Mouse (Mus musculus) brown adipose tissue, adult 24 weeks (tissue): Measurements from ENCODE around the gene Nup214. TPM values are rescaled to one million over a fixed set of nuclear protein-coding genes. Genes with fewer than 3 reads are reported as not detected.
"Not testable (repeated sequence)": the region's sequence is repeated elsewhere in the genome, so short reads cannot be mapped to it uniquely, and the experiment has no call there.

Experiments used
- H3K27ac ChIP-seq: fragments of 200-500 bp; replicated peaks from 2 replicates; pipeline ENCODE4 v1.5.1; 2012; ENCODE audit warnings: low read depth, mild to moderate bottlenecking, low read length
- H3K4me1 ChIP-seq: fragments of 200-500 bp; 2 replicates; pipeline ENCODE4 v1.6.1; 2012; ENCODE audit warnings: low read length, mixed read lengths; ENCODE audit not compliant: control insufficient read depth, insufficient read depth, insufficient read length
- H3K4me3 ChIP-seq: fragments of 200-500 bp; 2 replicates; pipeline ENCODE4 v1.5.1; 2012; ENCODE audit warnings: low read depth, mild to moderate bottlenecking, low read length, moderate library complexity; ENCODE audit not compliant: insufficient read depth
- polyA plus RNA-seq: library from polyadenylated mRNA; stranded (reverse); fragments of >200 nt; gene quantifications from 2 replicates; pipeline ENCODE4 v1.2.4, GENCODE M21; 2012; ENCODE audit not compliant: missing spikeins, insufficient read depth, insufficient read length

The Nup214 gene
- polyA plus RNA-seq, 1 experiment: 12.0 TPM

DNA sequence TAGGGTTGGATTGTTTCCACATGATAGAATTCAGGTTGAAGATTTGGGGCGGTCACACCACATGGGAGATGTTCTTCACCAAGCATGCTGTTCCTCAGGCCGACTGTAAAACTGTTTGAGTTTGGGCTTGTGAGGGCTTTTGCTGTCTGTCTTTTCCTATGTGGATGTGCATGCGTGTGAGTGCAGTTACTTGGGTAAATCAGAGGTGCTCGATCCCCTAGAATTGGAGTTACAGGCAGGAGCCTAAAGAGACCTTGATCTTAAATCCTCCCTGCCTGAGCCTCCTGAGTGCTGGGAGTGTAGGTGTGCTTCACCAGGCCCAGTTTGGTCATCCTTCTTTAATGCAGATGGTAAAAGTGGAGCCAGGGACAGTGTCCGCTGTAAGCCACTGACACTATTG lies 23.3 kb downstream of the Nup214 start:
- Histone ChIP-seq H3K4me3 (no peak overlapping the region), H3K27ac (no peak overlapping the region), H3K4me1 (no peaks in the 10 kb centered on the region)

DNA sequence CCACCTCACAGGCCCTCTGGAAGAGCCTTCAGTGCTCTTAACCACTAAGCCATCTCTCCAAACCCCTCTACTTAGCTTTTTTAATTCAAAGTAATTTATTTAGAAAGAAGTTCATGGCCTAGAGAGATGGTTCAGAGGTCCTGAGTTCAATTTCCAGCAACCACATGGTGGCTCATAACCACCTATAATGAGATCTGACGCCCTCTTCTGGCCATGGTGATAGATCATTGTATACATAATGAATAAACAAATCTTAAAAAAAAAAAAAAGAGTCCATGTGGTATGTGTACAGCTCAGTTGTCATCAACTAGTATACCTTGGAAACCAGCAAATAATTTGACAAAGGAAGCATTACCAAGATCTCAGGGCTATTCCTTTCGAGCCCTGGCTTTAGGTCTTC lies 24.2 kb downstream of the Nup214 start:
- Histone ChIP-seq H3K4me1 (no peaks in the 10 kb centered on the region), H3K4me3 (no peak overlapping the region), H3K27ac (no peak overlapping the region)

DNA sequence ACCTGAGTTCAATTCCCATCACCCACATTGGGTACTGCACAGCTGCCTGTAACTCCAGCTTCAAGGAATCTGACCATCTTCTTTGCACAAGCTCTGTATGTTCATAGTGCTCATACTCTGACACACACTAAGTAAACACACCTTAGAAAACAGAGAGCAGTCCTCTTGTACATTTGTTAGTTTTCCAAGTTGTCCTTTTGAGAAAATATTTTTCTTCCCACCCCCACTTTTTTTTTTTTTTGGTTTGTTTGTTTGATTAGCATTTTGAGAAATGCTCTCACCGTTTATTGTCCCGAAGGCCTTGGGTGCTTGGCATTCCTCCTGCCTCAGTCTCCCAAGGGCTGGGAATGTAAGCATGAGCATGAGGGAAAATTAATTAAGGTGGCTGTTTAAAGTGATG lies 34.1 kb downstream of the Nup214 start:
- no peak overlapping the region for H3K27ac ChIP-seq
- H3K4me1 ChIP-seq: no peaks in the 10 kb centered on the region
- H3K4me3 ChIP-seq: no peak overlapping the region

DNA sequence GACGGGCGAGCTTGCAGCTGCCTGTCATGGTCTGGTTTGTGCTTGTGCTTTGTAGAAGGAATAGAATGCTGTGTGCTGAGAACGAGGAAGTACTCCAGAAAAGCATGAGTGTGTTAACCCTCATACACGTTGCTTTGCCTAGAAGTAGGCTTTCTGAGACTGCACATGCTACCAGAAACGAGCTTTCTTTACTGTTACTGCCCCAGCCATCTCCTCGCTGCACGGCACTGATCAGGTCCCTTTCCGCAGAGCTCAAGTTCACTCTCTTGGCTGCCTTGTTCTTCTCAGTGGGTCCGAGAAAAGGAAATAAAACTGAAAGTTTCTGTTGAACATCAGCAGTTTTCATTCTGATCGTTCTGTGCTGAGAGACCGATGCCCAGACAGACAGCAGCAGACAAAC lies 34.5 kb downstream of the Nup214 start:
- Histone ChIP-seq H3K27ac (no peak overlapping the region), H3K4me1 (no peaks in the 10 kb centered on the region), H3K4me3 (no peak overlapping the region)

DNA sequence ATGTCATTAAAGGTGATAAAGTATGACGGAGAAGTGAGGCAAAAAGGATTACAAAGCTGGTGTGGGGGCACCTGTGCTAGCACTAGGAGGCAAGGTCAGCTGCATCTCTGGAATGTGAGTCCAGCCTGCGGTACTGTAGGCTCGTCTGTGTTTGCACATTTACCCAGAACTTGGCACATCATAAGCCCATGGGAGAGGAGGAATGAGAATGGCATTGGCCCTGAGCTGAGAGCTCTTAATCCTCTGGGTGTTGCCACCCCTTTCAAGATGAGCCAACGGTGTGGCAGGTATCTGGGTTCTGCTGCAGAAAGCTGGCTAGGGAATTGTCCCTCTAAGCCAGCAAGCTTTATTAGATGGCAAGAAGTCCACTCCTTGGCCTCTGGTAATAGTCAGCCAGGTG lies 45.5 kb downstream of the Nup214 start:
- Histone ChIP-seq H3K4me3 (no peak overlapping the region), H3K4me1 (no peaks in the 10 kb centered on the region), H3K27ac (no peak overlapping the region)

DNA sequence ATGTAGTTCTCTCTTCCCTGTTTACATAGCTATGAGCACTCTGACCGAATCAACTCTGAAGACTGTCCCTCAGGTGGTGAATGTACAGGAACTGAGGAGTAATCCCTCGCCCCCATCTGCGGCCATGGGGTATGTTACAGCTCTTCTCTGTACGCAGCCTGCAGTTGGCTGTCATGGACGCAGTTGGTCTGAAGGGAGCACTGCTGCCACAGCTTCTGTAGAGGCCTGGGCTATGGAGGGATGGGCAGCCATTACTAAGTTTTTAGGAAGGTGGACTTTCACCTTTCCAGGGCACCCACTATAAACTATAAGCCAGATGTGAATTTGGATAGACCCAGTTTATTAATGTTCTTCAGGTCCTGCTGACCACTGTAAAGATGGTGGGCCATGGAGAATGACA lies 46.0 kb downstream of the Nup214 start:
- Histone ChIP-seq H3K27ac (no peak overlapping the region), H3K4me1 (no peaks in the 10 kb centered on the region), H3K4me3 (no peak overlapping the region)

DNA sequence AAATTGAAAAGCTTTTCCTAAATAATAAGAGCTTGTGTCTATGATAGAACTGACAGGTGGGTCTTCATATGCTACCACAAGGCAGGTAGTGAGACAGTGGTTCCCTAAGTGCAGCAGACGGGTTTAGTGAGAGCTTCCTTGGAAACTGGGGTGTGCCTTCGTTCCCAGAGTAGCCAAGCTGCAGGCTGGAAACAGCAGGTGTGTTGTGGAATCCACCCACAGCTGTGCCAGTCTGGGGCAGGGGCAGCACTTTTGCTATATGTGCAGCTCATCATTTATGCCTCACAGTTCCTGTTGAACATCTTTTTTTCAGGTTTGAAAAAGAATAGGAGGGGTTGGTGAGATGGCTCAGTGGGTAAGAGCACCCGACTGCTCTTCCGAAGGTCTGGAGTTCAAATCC lies 50.1 kb downstream of the Nup214 start:
- H3K4me1 ChIP-seq: no peaks in the 10 kb centered on the region
- no peak overlapping the region for H3K27ac ChIP-seq
- H3K4me3 ChIP-seq: no peak overlapping the region

DNA sequence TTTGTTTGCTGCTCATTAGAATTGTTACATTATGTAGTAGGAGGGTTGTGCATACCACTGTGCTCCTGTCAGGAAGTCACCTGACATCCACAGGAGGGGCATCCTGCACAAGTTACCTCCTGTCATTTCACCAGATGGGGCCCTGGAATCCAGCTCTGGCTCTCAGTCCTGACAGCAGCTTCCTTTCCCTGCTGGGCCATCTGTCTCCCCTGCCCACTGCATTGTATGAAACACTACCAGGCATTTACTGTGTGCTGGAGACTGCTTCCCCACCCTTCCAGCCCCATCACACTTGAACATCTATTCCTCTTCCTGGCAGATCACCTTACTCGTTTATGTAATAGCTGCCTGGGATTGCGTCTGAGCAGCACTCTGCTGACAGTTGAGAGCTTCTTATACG lies 55.4 kb downstream of the Nup214 start:
- no peaks in the 10 kb centered on the region for H3K4me1 ChIP-seq
- no peak overlapping the region for H3K27ac ChIP-seq
- H3K4me3 ChIP-seq: no peak overlapping the region

DNA sequence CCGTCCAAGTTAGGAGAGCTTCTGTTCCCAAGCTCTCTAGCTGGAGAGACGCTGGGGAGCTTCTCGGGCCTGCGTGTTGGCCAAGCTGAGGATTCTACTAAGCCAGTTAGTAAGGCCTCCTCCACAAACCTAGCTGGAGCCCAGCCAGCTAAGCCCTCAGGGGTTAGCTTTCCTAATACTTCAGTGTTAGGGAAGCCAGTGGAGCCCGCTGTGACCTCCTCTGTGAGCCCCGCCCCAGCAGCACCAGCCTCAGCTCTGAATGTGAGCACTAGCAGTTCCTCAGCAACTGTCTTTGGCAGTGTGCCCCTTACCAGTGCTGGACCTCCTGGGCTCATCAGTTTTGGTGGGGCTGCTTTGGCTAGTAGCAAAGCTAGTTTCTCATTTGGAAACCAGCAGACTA lies 59.2 kb downstream of the Nup214 start:
- no peak overlapping the region for H3K27ac ChIP-seq
- no peak overlapping the region for H3K4me3 ChIP-seq
- H3K4me1 ChIP-seq: no peaks in the 10 kb centered on the region

DNA sequence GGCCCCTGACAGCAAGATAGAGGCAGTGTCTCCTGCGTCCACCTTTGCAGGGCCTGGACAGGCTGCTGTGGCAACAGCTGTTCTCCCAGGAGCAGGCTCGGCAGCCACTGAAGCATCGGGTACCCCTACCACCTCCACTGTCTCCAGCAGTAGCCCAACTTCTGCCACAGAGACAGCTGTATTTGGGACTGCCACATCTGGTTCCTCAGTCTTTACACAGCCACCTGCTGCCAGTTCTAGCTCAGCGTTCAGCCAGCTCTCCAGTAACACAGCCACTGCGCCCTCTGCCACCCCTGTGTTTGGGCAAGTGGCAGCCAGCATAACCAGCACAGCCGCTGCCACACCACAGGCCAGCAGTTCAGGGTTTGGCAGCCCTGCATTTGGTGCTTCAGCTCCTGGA lies 60.0 kb downstream of the Nup214 start:
- Histone ChIP-seq H3K4me3 (no peak overlapping the region), H3K27ac (no peak overlapping the region), H3K4me1 (no peaks in the 10 kb centered on the region)

DNA sequence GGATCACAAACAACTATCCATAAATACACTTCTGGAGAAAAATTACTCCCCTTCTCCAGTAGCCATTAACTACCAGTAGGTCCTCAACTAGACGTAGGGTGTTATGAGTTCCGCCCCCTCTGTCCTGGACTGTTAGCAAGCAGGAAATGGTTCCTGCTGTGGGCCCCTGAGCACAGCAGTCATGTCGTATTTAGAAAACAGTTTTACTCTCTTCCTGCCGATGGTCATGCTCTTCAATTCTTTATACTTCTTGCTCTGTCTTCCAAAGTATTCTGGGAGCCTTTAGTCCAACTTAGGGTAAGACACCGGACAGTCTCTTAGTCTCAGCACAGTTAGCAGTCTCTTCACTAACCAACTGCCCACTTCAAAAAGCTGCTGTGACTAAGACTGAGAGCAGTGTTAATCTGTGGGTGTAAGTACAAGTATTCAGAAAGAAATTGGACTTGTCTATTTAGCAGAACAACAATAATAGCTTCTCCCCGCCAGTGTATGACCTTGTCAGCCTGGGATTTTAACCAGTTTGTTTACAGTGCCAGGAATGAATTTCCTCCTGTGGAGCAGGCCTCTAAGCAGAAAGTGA lies 63.1 kb downstream of the Nup214 start:
- H3K4me1 ChIP-seq: no peaks in the 10 kb centered on the region
- H3K4me3 ChIP-seq: no peak overlapping the region
- H3K27ac ChIP-seq: no peak overlapping the region

DNA sequence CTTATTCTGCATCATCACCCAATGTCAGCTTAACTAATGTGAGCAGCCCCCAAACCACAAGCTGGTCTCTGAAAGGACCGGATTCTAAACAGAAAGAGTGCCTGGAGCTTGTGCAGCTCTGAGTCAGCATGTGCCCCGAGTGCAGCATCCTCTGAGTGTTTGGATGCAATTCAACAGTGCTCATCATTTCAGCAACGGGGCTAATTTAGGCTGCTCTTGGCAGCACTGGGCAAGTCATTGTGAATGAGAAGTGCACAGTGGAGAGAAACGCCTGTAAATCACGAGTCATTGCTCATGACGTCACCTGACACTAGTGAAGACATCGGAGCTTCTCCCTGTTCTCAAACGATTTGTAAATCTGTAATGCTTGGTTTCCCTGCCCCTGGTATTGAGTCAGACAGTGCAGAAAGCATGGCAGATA lies 64.4 kb downstream of the Nup214 start:
- no peak overlapping the region for H3K27ac ChIP-seq
- H3K4me1 ChIP-seq: no peaks in the 10 kb centered on the region
- H3K4me3 ChIP-seq: no peak overlapping the region

DNA sequence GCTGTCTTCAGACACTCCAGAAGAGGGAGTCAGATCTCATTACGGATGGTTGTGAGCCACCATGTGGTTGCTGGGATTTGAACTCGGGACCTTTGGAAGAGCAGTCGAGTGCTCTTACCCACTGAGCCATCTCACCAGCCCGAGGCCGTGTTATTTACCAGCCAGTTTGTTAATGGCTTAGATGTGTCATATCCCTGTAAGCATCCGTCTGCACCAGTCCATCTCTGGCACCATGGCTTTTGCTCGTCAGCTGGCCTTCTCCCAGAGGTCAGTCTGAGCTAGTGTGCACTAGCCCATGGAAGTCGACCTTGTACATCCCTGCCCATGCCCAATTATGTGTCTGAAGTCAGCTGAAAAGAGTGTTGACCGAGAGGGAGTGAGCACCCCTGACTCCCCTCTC lies 66.4 kb downstream of the Nup214 start:
- H3K27ac ChIP-seq, H3K4me1 ChIP-seq, H3K4me3 ChIP-seq: not testable (repeated sequence)

DNA sequence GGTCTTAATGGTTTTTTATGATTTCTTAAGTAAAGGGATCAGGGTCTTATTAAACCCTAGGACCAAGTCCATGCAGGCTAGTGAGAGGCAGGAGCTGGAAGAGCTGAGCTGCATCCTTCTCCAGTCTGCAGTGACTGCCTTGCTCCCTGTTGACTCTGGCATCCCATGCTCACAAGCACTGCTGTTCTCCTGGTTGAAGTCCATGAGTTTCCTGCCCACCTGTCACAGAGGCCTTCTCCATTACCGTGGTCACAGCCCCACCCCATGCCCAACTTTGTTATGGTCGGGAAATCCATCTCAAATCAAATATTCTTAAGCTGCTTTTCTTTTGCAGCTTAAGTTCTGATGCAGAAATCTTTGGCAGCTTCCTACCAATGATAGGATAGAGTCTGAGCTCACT lies 66.9 kb downstream of the Nup214 start:
- Histone ChIP-seq H3K4me3 (no peak overlapping the region), H3K4me1 (no peaks in the 10 kb centered on the region), H3K27ac (no peak overlapping the region)

DNA sequence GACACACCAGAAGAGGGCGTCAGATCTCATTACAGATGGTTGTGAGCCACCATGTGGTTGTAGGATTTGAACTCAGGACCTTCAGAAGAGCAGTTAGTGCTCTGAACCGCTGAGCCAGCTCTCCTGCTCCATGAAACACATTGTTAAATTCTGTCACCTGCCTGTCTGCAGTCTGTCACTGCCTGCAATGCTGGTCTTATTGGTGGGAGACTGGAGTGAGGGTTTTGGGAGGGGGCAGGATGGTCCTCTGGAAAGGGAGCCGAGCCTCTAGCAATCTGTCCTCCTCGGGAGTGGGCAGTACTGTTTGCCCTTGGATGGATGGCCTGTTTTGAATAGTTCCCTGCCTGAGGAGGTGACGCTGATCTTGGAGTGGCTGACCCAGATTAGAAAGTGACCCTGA lies 69.6 kb downstream of the Nup214 start:
- Histone ChIP-seq H3K4me3 (no peak overlapping the region), H3K27ac (no peak overlapping the region), H3K4me1 (no peaks in the 10 kb centered on the region)

DNA sequence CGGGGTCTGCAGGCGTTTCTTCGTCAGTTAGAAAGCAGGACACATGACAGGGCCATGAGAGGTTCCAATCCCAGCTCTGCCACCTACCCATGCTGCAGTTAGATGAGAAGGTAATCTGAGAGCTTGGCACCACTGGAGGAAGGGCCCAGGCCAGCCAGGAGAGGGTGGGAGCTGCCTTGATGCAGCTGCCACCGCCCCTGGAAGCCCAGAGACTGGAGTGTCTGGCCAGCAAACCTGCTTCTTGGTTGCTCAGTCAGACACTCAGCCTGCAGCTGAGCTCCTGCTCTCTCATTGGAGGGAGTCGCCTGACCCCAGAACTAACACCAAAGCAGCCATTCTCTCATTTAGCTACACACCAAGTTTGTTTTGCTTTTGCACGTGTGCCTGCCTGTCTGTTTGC lies 71.1 kb downstream of the Nup214 start:
- H3K27ac ChIP-seq: no peak overlapping the region

DNA sequence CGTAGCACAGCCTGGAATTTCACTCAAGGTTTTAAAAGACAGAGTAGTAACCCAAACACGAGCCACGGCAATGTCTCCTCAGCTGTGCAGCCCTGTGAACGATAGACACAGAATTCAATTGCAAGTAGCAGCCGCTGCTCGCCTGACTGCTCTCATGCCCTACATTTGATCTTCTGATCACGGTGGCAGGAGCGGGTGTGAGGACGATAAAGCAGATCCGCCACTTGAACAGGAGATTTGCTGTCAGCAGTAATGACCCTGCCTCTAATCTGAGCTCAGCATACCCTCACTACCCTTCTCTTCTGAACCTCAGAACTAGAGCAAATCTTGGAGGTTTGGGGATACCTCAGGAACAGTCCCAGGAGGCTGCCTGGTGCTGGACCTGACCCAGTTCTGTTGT lies 71.8 kb downstream of the Nup214 start:
- Histone ChIP-seq H3K4me3 (no peak overlapping the region), H3K27ac (no peak overlapping the region), H3K4me1 (no peaks in the 10 kb centered on the region)

More for the DNA sequence above, 71.1 kb downstream of the Nup214 start:
- H3K4me1 ChIP-seq: no peaks in the 10 kb centered on the region
- H3K4me3 ChIP-seq: no peak overlapping the region
